Mouse (Mus musculus): ENCODE data around the gene Cinp.
A peak's percentile ranks its signal among the peaks of the same experiment; 100 is the strongest.

Gene Cinp

GRCm38 (mm10) chr12:110889036-110890020 is at the start of gene Cinp, which contains the start of gene Tecpr2:
Cinp (minus strand) TSS chr12:110889145.
Tecpr2 (plus strand) TSS chr12:110889264.
- peak; percentile 56; the same call in 1 of the 2 replicates for TF ChIP-seq GATA4 (IDR thresholded peaks at IDR 0.05; ENCODE audit: insufficient replicate concordance, low read length)

- no peak for TF ChIP-seq GATA4 (IDR thresholded peaks at IDR 0.05; ENCODE audit: insufficient replicate concordance, low read length)
Observed at GRCm38 (mm10) chr12:110937496-110937895, 48.6 kb upstream of the Cinp start.

- TF ChIP-seq GATA4 (IDR thresholded peaks at IDR 0.05; ENCODE audit: insufficient replicate concordance, low read length) = no peak
Observed at GRCm38 (mm10) chr12:110935983-110936620, 47.2 kb upstream of the Cinp start.

GRCm38 (mm10) chr12:110932820-110933219 is 43.9 kb upstream of the Cinp start:
- TF ChIP-seq GATA4 (IDR thresholded peaks at IDR 0.05; ENCODE audit: insufficient replicate concordance, low read length) = no peak

GRCm38 (mm10) chr12:110921572-110921971 is 32.6 kb upstream of the Cinp start:
- TF ChIP-seq GATA4 (IDR thresholded peaks at IDR 0.05; ENCODE audit: insufficient replicate concordance, low read length) = no peak

- no peak for TF ChIP-seq GATA4 (IDR thresholded peaks at IDR 0.05; ENCODE audit: insufficient replicate concordance, low read length)
Observed at GRCm38 (mm10) chr12:110920254-110920653, 31.3 kb upstream of the Cinp start.

GRCm38 (mm10) chr12:110915761-110916160 is 26.8 kb upstream of the Cinp start:
- TF ChIP-seq GATA4 (IDR thresholded peaks at IDR 0.05; ENCODE audit: insufficient replicate concordance, low read length) = no peak

- no peak for TF ChIP-seq GATA4 (IDR thresholded peaks at IDR 0.05; ENCODE audit: insufficient replicate concordance, low read length)
Observed at GRCm38 (mm10) chr12:110909962-110910361, 21.0 kb upstream of the Cinp start.

GRCm38 (mm10) chr12:110907845-110908244 is 18.9 kb upstream of the Cinp start:
- TF ChIP-seq GATA4 (IDR thresholded peaks at IDR 0.05; ENCODE audit: insufficient replicate concordance, low read length) = no peak

GRCm38 (mm10) chr12:110903536-110903935 is 14.6 kb upstream of the Cinp start:
- no peak for TF ChIP-seq GATA4 (IDR thresholded peaks at IDR 0.05; ENCODE audit: insufficient replicate concordance, low read length)

GRCm38 (mm10) chr12:110902106-110902505 is 13.2 kb upstream of the Cinp start:
- no peak for TF ChIP-seq GATA4 (IDR thresholded peaks at IDR 0.05; ENCODE audit: insufficient replicate concordance, low read length)

- no peak for TF ChIP-seq GATA4 (IDR thresholded peaks at IDR 0.05; ENCODE audit: insufficient replicate concordance, low read length)
Observed at GRCm38 (mm10) chr12:110891887-110892286, 2.9 kb upstream of the Cinp start.

- no peak for TF ChIP-seq GATA4 (IDR thresholded peaks at IDR 0.05; ENCODE audit: insufficient replicate concordance, low read length)
Observed at GRCm38 (mm10) chr12:110888606-110889005, 339 bp downstream of the Cinp start.

GRCm38 (mm10) chr12:110888106-110888505 is 839 bp downstream of the Cinp start:
- no peak for TF ChIP-seq GATA4 (IDR thresholded peaks at IDR 0.05; ENCODE audit: insufficient replicate concordance, low read length)

GRCm38 (mm10) chr12:110885251-110885650 is 3.7 kb downstream of the Cinp start:
- TF ChIP-seq GATA4 (IDR thresholded peaks at IDR 0.05; ENCODE audit: insufficient replicate concordance, low read length) = no peak

- TF ChIP-seq GATA4 (IDR thresholded peaks at IDR 0.05; ENCODE audit: insufficient replicate concordance, low read length) = no peak
Observed at GRCm38 (mm10) chr12:110882291-110882690, 6.7 kb downstream of the Cinp start.
